In the genomic region with DNA sequence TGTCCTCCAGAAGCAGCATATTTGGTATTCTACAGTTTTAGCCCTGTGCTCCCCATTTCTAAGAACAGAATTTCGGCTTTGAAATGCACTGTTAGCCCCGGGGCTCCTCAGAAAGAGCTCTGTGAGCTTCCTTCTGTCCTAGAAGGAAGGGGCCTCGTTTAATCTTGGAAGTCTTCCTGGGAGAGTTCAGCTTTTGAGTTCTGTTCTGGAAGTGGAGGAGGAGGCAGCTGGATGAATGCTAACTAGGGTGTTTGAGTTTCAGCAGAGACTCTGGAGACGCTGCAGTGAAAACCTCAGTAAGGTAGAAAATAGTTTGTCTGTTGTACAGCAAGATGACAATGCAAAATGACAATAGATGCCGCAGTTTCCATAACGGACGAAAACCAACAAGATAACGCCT, we compare ENCODE assay signal across 23 mouse cellular contexts.
"Had no signal": no experiment of that assay in that cellular context is flagged by ENCODE, and none has a peak within 500 bp of the region (broad histone marks: within the 10 kb centered on the region; RNA-seq: fewer than 3 reads in every experiment).

No protein-coding gene starts in this region.

- H3K27ac ChIP-seq: heart, adult 2 months; heart, embryonic 13.5 days; heart, embryonic 15.5 days; hindbrain, embryonic 13.5 days; hindbrain, embryonic 15.5 days; hindbrain, postnatal 0 days; kidney, embryonic 15.5 days; kidney, postnatal 0 days; limb, embryonic 13.5 days; limb, embryonic 15.5 days; liver, embryonic 12.5 days; liver, embryonic 14.5 days had no signal

- H3K4me3 ChIP-seq: heart, adult 2 months; heart, embryonic 13.5 days; heart, embryonic 15.5 days; hindbrain, embryonic 13.5 days; hindbrain, embryonic 15.5 days; kidney, embryonic 15.5 days; limb, embryonic 13.5 days; limb, embryonic 15.5 days; liver, embryonic 12.5 days had no signal

- DNase-seq: gastrocnemius, postnatal 14 days; gastrocnemius, postnatal 36 days; heart, adult 11 months; heart, adult 2 months; heart, postnatal 14 days; heart, postnatal 36 days; kidney, adult 11 months; kidney, postnatal 14 days; kidney, postnatal 36 days; layer of hippocampus, adult 9-11 months; layer of hippocampus, postnatal 36 days had no signal

- H3K4me1 ChIP-seq: heart, embryonic 13.5 days; heart, embryonic 15.5 days; hindbrain, embryonic 13.5 days; hindbrain, embryonic 15.5 days; kidney, embryonic 15.5 days; limb, embryonic 13.5 days; limb, embryonic 15.5 days; liver, embryonic 12.5 days had no signal

- ATAC-seq: hindbrain, postnatal 0 days; intestine, embryonic 16.5 days; liver, embryonic 12.5 days had no signal
